Mouse (Mus musculus) embryonic facial prominence, embryonic 12.5 days (tissue): ENCODE measurements around the gene Fgf15. TPM values are rescaled to one million over a fixed set of nuclear protein-coding genes. Genes with fewer than 3 reads are reported as not detected.
"Not testable (repeated sequence)": the region's sequence is repeated elsewhere in the genome, so short reads cannot be mapped to it uniquely, and the experiment has no call there.

ENCODE experiments used
- ATAC-seq: fragments of 200-750 bp; cut with Nextera tagmentation; 2 replicates; pipeline ENCODE4 v1.8.0; 2017; ENCODE audit not compliant: insufficient number of reproducible peaks, insufficient read depth, low FRiP score, low TSS enrichment
- H3K27ac ChIP-seq: fragments of 300-500 bp; sonication (generic); 2 replicates; pipeline ENCODE4 v1.5.1; 2016; ENCODE audit warnings: mild to moderate bottlenecking
- H3K27me3 ChIP-seq: fragments of 300-500 bp; sonication (generic); 2 replicates; pipeline ENCODE4 v1.6.1; 2016; ENCODE audit warnings: mild to moderate bottlenecking, moderate library complexity
- H3K36me3 ChIP-seq: fragments of 300-500 bp; sonication (generic); 2 replicates; pipeline ENCODE4 v1.6.1; 2016; ENCODE audit warnings: mild to moderate bottlenecking
- H3K4me1 ChIP-seq: fragments of 300-500 bp; sonication (generic); 2 replicates; pipeline ENCODE4 v1.6.1; 2016
- H3K4me2 ChIP-seq: fragments of 300-500 bp; sonication (generic); replicated peaks from 2 replicates; pipeline ENCODE4 v1.6.1; 2016; ENCODE audit warnings: mild to moderate bottlenecking, moderate library complexity
- H3K4me3 ChIP-seq: fragments of 300-500 bp; sonication (generic); 2 replicates; pipeline ENCODE4 v1.5.1; 2016; ENCODE audit warnings: mild to moderate bottlenecking
- H3K9ac ChIP-seq: fragments of 300-500 bp; sonication (generic); 2 replicates; pipeline ENCODE4 v1.6.1; 2016; ENCODE audit warnings: mild to moderate bottlenecking, moderate library complexity
- H3K9me3 ChIP-seq: fragments of 300-500 bp; sonication (generic); 2 replicates; pipeline ENCODE4 v1.6.1; 2016; ENCODE audit warnings: mild to moderate bottlenecking, moderate library complexity
- WGBS: fragments of 180-500 bp; shearing (Covaris S2); methylation state at CpG from one replicate; pipeline ENCODE4 v1.1.7; 2016; 5-methylcytosine and 5-hydroxymethylcytosine counted together
- polyA plus RNA-seq: library from polyadenylated mRNA; unstranded; fragments of >200 nt; fragmentation: Nextera tagmentation; extraction: Ambion mirVana; gene quantifications from 2 replicates; pipeline ENCODE4 v1.2.1, GENCODE M21; 2016

The Fgf15 gene
- polyA plus RNA-seq, 1 experiment from 2014 or later, result 30.1 TPM

DNA sequence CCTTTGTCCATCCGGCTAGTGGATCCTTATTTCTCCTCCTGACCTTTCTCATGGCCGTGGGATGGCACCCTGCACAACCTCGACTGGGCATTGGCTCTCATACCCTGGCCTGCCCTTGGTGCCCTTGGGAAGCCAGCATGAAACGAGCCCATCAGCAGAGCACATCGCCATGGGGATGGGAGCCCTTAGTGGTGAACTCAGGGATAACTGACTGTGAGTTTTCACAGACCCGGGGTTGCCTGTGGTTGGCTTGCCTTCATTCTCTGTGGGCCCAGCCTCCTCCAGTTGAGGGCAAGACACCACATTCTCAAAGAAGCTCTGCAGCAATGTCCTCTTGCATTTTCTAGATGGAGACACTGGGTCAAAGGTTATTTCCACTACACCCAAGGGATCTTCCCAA, 4.0 kb upstream of the Fgf15 start:
- no peak for ATAC-seq
- no peak overlapping the region for H3K9ac ChIP-seq
- peaks cover 40% of the 10 kb centered on the region for H3K27me3 ChIP-seq
- H3K4me2 ChIP-seq, result no peak overlapping the region
- H3K9me3 ChIP-seq, result no peaks in the 10 kb centered on the region
- H3K36me3 ChIP-seq, result no peaks in the 10 kb centered on the region
- H3K4me3 ChIP-seq, result no peak overlapping the region
- H3K4me1 ChIP-seq, result peaks cover 19% of the 10 kb centered on the region
- no peak overlapping the region for H3K27ac ChIP-seq
- 56% methylated on average over 6 of the region's 6 CpGs for WGBS

DNA sequence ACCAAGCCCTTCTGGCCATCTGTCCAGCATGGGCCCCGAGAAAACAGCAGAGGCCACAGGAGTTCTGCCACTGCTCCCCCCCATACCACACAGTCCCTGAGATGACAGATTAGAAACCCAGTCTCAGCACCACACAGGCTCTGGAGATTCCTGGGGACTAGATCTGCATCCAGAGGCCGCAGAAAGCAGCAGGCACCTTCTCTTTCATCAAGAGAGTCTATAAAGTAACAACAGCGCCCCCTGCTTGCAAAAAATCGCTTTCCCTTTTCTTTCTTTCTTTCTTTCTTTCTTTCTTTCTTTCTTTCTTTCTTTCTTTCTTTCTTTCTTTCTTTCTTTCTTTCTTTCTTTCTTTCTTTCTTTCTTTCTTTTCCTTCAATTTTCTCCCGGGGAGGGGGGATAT, 2.1 kb upstream of the Fgf15 start:
- H3K4me2 ChIP-seq, result no peak overlapping the region
- H3K9me3 ChIP-seq, result no peaks in the 10 kb centered on the region
- peaks cover 56% of the 10 kb centered on the region for H3K27me3 ChIP-seq
- no peak overlapping the region for H3K9ac ChIP-seq
- no peak for ATAC-seq
- 6% methylated on average over 5 of the region's 5 CpGs for WGBS
- H3K36me3 ChIP-seq, result no peaks in the 10 kb centered on the region
- H3K27ac ChIP-seq, result no peak overlapping the region
- H3K4me3 ChIP-seq, result no peak overlapping the region
- peaks cover 19% of the 10 kb centered on the region for H3K4me1 ChIP-seq

DNA sequence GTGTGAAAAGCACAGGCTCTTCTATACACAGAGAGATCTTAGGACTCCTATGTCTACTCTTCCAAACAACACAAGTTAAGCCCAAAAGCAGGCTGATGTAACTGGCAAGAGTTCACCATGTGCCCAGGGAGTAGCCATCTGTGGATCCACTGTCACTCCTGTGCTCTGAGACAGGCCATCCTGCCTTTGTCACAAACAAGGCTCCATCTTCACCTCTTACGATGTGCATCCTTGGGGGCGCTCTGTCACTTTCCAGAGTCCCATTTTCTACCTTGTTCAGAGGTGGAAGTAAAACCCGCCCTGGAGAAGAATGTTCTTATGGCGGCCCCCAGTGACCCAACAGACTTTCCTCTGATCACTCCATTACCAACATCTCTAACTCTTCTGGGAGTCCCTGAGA, 1.6 kb upstream of the Fgf15 start:
- no peak for ATAC-seq
- H3K36me3 ChIP-seq, result no peaks in the 10 kb centered on the region
- peak overlapping the region; percentile 82 for H3K4me2 ChIP-seq
- peaks cover 19% of the 10 kb centered on the region for H3K4me1 ChIP-seq
- H3K27ac ChIP-seq, result no peak overlapping the region
- WGBS, result under 1% methylated on average over 4 of the region's 4 CpGs
- H3K9ac ChIP-seq, result no peak overlapping the region
- H3K9me3 ChIP-seq, result no peaks in the 10 kb centered on the region
- 0 out of 2 replicates have a peak overlapping the region, but pooled peaks have one; percentile 42 for H3K4me3 ChIP-seq
- peaks cover 58% of the 10 kb centered on the region for H3K27me3 ChIP-seq

GRCm38 (mm10) chr7:144895305-144896111, 823 bp upstream of the Fgf15 start:
- Histone ChIP-seq H3K9me3 (no peaks in the 10 kb centered on the region), H3K27me3 (peaks cover 63% of the 10 kb centered on the region), H3K36me3 (no peaks in the 10 kb centered on the region), H3K4me1 (peaks cover 19% of the 10 kb centered on the region), H3K4me2 (peak overlapping the region; percentile 82), H3K9ac (peak overlapping the region; percentile 47; the same call in 1 of the 2 replicates), H3K4me3 (peak overlapping the region; percentile 42), H3K27ac (no peak overlapping the region)
- ATAC-seq, result peak; percentile 62
- under 1% methylated on average over 37 of the region's 37 CpGs for WGBS

DNA sequence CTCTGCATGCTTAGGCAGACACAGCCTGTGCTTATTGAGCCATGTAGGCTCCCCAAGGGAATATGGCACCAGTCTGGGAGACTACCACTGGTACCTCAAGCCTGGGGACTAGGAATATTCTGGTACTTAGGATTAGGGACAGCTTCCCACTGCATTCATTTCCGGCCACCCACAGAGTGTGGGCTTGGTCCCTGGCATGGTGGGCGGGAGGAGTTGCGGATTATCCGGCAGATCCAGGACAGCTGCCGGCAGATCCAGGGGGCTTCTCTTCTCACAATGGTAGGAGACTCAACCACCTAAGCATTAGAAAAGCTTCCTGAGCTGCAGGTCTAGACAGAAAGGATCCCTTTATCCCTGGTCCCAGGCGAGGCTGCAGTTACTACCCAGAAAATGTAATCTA, 2.2 kb downstream of the Fgf15 start:
- no peaks in the 10 kb centered on the region for H3K9me3 ChIP-seq
- peaks cover 67% of the 10 kb centered on the region for H3K27me3 ChIP-seq
- no peak overlapping the region for H3K27ac ChIP-seq
- no peak for ATAC-seq
- 0 out of 2 replicates have a peak overlapping the region, but pooled peaks have one; percentile 1 for H3K4me2 ChIP-seq
- H3K4me3 ChIP-seq, result peak overlapping the region; percentile 42; the same call in 1 of the 2 replicates
- no peak overlapping the region for H3K9ac ChIP-seq
- no peaks in the 10 kb centered on the region for H3K36me3 ChIP-seq
- WGBS, result 27% methylated on average over 6 of the region's 6 CpGs
- H3K4me1 ChIP-seq, result peaks cover 19% of the 10 kb centered on the region

GRCm38 (mm10) chr7:144905514-144905913, 9.2 kb downstream of the Fgf15 start:
- not testable (repeated sequence) for H3K4me2 ChIP-seq, ATAC-seq, H3K27ac ChIP-seq, H3K36me3 ChIP-seq, H3K4me1 ChIP-seq, H3K27me3 ChIP-seq, H3K9ac ChIP-seq, H3K9me3 ChIP-seq, H3K4me3 ChIP-seq
- WGBS, result 82% methylated on average over 3 of the region's 3 CpGs

GRCm38 (mm10) chr7:144906708-144907397, 10.5 kb downstream of the Fgf15 start:
- Histone ChIP-seq H3K9me3 (no peaks in the 10 kb centered on the region), H3K27me3 (0 out of 2 replicates have a peak, but pooled peaks cover 3% of the 10 kb centered on the region), H3K4me3 (no peak overlapping the region), H3K4me2 (peak overlapping the region; percentile 37), H3K9ac (no peak overlapping the region), H3K27ac (no peak overlapping the region), H3K4me1 (peaks cover 3% of the 10 kb centered on the region; the same call in 1 of the 2 replicates), H3K36me3 (no peaks in the 10 kb centered on the region)
- no peak for ATAC-seq
- WGBS, result 11% methylated on average over 28 of the region's 28 CpGs

DNA sequence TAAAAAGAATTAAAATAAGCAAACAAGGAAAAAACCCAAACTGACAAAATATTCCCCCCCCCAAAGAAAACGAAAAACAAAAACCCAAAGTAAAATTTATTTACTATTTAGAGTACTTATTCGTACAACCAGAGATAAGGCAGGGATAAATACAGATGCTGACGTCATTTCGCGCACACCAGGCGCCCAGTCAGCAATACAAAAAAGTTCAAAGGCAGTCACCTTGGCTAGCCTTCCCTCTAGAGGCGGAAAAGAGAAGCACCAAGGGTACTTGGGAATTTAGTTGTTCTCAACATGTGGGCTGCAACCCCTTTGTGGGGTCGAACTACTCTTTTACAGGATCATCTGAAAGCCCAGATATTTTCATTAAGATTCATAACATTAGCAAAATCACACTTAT, 11.5 kb downstream of the Fgf15 start:
- Histone ChIP-seq H3K36me3 (no peaks in the 10 kb centered on the region), H3K9me3 (no peaks in the 10 kb centered on the region), H3K27me3 (0 out of 2 replicates have a peak, but pooled peaks cover 3% of the 10 kb centered on the region), H3K4me2 (no peak overlapping the region), H3K4me1 (peaks cover 3% of the 10 kb centered on the region; the same call in 1 of the 2 replicates), H3K9ac (no peak overlapping the region), H3K4me3 (no peak overlapping the region), H3K27ac (no peak overlapping the region)
- no peak for ATAC-seq
- 16% methylated on average over 8 of the region's 8 CpGs for WGBS

DNA sequence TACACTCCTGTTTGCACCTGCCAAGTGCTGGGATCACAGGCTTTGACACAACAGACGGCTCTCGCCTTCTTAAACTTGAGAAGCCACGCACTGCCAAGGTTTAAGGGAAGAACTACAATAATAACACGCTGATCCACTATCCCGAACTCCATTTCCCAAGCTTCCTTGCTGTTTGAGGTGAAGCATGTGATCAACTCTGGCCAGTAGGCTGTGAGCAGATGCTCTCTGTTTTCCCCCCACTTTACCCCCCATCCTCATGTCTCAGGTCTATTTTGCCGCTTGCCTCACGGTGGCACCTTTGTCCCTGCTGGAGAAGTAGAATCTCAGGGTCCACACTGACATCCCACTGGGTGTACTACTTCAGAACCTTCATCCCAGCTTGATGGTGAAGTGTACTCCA, 12.4 kb downstream of the Fgf15 start:
- no peak overlapping the region for H3K27ac ChIP-seq
- H3K9me3 ChIP-seq, result no peaks in the 10 kb centered on the region
- no peak overlapping the region for H3K9ac ChIP-seq
- peaks cover 3% of the 10 kb centered on the region; the same call in 1 of the 2 replicates for H3K4me1 ChIP-seq
- 32% methylated on average over 7 of the region's 7 CpGs for WGBS
- no peak for ATAC-seq
- H3K27me3 ChIP-seq, result 0 out of 2 replicates have a peak, but pooled peaks cover 3% of the 10 kb centered on the region
- H3K4me3 ChIP-seq, result no peak overlapping the region
- no peaks in the 10 kb centered on the region for H3K36me3 ChIP-seq
- H3K4me2 ChIP-seq, result no peak overlapping the region

DNA sequence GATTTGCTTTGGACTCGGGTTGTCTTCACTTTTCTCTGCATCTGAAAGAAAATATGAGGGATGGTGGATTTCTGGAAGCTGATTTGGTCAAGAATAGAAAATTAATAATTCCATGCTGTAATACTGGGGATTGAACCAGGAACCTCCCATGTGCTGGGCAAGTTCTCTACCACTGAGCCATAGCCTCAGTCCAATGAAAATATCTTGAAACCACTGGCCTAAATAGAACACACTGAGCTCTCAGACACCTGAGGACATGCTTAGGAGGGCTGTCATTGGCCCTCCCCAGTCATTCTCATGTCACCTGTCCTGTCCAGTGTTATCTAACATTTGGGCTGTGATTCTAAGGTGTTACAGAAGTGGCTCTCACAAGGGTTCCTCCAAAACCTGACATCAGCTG, 14.8 kb downstream of the Fgf15 start:
- no peaks in the 10 kb centered on the region for H3K9me3 ChIP-seq
- WGBS, result 88% methylated on average over 1 of the region's 1 CpGs
- H3K4me1 ChIP-seq, result peaks cover 11% of the 10 kb centered on the region

GRCm38 (mm10) chr7:144912897-144913296, 16.6 kb downstream of the Fgf15 start:
- Histone ChIP-seq H3K9me3 (no peaks in the 10 kb centered on the region), H3K4me2 (no peak overlapping the region), H3K27ac (no peak overlapping the region), H3K9ac (no peak overlapping the region), H3K4me1 (peaks cover 10% of the 10 kb centered on the region), H3K27me3 (no peaks in the 10 kb centered on the region), H3K36me3 (peaks cover 8% of the 10 kb centered on the region), H3K4me3 (no peak overlapping the region)
- 74% methylated on average over 4 of the region's 4 CpGs for WGBS
- no peak for ATAC-seq

More for the DNA sequence above, 14.8 kb downstream of the Fgf15 start:
- no peak overlapping the region for H3K4me2 ChIP-seq
- H3K36me3 ChIP-seq, result no peaks in the 10 kb centered on the region
- 0 out of 2 replicates have a peak, but pooled peaks cover 3% of the 10 kb centered on the region for H3K27me3 ChIP-seq
- no peak overlapping the region for H3K4me3 ChIP-seq
- no peak overlapping the region for H3K9ac ChIP-seq
- ATAC-seq, result no peak
- no peak overlapping the region for H3K27ac ChIP-seq
